Mouse (Mus musculus) kidney, adult 9 months (tissue): ENCODE data around the gene Slc39a11.
"Not testable (repeated sequence)": the region's sequence is repeated elsewhere in the genome, so short reads cannot be mapped to it uniquely, and the experiment has no call there.

ENCODE experiments used
- DNase-seq: peaks from one replicate; pipeline ENCODE4 v3.0.0; 2022

The Slc39a11 gene

DNA sequence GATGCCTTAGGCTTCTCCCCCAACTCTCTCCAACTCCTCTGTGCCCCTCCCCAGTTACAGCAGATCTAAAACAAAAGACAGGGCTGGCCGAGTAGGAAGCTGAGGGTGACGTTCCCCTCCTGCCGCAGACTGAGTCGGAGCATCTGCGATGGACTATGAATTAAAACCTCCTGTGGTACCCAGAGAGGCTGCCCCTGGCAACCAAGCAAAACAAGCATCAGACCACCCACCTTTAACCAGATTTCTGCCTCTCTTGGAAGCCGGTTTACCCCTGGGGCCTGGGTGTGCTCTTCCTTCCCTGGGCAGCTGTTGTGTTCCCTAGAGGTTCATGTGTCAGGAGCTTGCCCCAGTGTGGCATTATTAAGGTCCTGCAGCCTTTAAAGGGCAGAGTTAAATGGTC, 63.5 kb downstream of the Slc39a11 start:
- no peak for DNase-seq

DNA sequence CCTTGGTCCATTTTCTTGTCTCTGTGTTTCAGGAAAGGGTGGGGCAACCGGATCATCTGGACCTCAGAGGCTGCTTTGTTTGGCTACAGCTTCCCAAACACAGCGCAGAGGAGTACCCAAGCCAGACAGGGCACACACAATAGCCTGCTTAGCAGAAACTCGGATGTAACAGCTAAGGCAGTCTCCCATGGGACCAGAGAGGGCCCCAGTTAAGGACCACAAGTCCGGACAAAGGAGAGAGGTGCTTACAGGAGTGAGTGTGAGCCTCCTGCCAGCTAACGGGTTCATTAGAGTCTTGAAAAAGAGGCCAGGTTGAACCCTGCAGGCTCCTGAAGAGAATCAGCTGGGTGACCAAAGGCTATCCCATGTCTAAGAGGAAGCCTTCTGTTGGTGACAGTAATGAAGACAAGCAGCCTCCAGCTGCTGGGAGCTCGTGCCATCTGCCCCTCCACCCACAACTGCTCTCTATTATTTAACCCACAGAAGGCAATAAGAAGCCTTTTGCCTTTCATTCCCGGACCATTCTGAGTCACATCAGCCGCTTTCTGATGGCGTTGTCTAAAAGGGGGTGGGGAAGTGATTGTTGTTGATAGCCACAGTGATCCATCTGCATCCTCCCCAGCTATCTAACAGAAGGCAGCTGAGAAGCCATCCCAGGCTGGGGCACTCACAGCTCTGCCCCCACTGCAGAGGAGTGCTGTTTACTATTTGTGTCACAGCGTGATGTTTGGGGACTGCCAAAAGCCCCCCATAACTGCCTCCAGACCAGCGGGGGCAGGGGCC, 65.8 kb downstream of the Slc39a11 start:
- no peak for DNase-seq

DNA sequence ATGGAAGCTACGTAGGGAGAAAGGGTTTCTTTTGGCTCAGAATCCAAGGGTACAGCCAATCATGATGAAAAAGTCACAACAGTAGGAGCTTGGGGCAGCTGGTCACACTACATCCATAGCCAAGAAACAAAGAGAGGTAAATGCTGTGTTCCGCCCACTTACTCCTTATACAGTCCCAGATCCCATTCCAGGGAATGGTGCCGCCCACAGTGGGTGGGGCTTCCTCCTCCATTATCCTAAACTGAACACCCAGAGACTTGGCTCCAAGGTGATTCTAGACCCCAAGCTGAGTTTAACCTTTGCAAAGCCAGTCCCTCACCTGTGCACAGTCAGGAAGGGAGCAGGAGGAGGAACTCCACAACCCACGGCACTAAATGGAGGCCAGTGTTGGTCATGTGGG, 72.7 kb downstream of the Slc39a11 start:
- no peak for DNase-seq

DNA sequence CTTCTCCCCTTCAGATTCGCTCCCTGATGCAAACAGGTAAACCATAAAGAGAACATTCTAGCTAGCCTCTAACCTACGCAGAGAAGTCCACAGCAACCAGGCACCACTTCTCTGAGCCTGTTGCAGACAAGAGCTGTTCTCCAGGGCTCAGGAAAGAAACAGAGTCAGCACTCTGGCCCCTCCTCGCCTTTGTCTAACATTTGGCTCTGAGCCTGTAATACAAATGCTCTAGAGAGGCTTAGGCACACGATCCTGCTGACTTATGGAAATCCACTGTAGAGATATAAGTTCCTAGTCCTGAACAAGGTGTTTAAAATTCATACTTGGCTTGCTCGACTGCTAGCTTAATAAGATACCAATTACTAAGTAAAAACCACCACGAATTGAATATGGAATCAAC, 77.2 kb downstream of the Slc39a11 start:
- no peak for DNase-seq

DNA sequence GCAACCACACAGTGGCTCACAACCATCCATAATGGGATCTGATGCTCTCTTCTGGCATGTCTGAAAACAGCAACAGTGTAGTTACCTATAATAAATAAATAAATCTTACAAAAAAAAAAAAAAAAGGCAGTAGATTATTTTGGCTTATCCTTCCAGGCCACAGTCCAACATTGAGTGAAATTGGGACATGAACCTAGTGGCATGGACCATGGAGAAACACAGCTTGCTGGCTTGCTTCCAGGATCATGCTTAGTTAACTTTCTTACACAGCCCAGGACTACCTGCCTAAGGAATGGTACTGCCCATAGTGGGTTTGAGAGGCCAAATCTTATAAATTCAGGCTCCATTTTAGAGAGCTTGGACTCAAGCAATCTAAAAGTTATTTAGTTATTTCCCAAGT, 78.3 kb downstream of the Slc39a11 start:
- no peak for DNase-seq

DNA sequence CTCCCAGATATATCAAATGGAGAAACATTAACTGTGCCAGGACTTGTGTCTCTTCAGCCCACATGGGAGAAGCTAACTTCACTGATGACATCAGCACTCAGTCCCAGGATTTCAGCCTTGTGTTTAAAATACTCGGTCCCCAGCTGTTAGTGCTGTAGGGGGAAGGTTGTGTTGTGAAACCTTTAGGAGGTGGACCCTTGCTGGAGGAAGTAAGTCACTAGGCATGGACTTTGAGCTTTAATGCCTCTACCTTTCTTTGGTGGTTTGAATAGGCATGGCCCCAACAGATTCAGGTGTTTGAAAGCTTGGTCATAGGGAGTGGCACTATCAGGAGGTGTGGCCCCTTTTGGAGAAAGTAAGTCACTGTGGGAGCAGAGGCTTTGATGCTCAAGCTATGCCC, 80.9 kb downstream of the Slc39a11 start:
- DNase-seq, result no peak

DNA sequence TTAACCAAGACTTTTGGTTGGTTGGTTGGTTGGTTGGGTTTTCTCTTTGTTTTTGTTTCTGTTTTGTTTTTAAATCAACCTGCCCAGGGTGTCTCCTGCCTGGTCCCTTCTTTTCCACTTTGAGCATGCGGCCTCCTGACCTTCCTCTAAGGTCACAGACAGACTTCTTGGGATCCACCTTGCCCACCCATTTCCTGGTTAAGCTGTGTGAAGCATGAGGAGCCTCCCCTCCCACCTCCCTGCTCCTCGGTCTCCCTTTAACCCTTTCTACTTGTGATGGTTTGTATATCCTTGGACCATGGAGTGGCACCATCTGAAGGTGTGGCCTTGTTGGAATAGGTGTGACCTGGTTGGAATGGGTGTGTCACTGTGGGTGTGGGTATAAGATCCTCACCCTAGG, 82.0 kb downstream of the Slc39a11 start:
- DNase-seq, result not testable (repeated sequence)

DNA sequence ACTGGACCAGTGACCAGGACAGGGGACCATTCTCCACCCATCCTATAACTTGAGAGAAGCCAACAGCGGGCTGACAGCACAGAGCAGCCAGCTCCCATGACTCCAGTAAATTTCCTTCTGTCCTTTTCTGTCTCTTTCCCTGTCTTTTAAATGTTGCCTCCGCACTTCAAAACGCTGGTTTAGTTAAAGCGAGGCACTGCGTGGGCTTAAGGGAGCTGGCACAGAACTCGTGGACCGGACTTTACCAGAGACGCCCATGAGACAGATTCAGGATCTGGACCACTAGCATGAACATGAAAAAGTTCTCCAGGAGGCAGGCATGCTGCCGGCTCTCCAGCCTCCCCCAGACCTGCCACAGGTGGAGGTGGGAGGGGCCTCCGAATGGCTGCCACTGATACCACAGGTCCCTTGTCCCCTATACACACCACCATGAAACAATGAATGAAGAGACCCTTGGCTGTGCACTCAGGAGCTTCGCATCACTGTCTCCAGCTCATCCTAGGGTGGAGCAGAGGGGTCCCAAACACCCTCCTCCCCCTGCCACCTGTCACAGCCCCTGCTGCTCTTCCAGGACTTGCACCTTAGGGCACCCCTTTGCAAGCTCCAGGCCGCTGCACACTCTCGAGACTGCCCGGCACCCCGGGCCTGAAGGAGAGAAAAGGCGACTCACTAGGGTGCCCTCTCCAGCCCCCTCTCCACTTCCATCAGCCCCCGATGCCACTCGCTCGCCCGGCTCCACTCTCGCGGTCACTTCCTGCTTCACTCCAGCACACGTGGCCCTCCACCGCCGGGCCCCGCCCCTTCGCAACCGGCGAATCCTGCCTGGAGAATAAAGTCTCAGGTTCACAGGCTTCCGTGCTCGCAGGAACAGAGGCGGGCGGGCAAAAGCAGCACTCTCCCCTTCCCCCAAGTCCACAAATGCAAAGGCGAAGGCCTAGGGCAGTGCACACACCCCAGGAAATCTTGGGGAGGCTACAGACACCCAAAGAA, 84.6 kb downstream of the Slc39a11 start:
- peak; percentile 82 for DNase-seq

DNA sequence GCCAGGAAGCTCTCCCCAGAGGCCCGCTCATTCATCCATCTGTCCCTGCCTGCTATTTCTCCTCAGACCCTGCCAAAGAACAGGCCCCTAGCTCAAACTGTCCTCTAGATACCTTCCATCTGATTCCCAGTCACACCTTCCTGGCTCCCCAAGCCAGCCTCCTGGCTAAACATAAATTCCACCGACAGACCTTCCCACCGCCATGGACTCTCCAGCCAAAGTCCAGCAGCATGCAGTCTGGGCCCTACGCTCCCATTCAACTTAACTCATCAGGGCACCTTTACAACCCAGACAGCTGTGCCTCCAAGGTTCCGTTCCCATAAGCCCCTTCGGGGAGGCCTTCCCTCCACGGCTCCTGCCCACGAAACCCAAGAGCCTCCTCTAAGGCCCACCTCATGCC, 87.6 kb downstream of the Slc39a11 start:
- DNase-seq, result peak; percentile 63

DNA sequence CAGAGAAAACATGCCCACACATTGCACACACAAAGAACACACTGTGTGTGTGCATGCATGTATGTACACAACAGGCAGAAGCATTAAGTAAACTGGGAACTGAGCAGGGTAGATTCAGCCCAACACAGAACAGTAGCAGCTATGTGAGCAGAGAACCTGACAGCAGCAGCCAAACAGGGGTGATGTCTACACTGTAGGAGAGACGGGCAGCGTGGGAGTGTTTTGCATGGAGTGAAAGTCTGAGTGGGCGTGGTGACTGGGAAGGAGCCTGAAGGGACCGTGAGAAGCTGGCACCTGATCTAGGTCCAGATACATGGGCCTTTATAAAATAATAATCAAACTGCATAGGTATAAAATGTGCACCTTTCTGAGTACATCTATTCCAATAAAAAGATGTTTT, 89.7 kb downstream of the Slc39a11 start:
- no peak for DNase-seq

DNA sequence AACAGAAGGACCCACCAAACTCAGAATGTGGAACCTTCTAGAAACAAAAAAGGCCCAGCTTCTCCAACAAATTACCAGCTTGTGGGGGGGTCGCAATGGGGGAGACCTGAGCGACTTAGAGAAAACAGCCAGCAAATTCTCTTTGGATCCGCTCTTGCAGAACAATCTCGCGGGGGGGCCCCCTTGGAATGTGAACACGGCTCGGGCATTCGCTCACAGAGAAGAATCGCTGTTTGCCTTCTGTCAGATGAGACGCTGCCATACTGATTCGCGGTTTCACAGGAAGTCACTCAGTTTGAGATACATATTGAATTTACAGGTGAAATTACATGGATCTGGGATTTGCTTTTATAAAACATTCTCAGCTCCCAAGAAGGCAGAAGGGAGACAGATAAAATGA, 91.4 kb downstream of the Slc39a11 start:
- DNase-seq, result no peak

DNA sequence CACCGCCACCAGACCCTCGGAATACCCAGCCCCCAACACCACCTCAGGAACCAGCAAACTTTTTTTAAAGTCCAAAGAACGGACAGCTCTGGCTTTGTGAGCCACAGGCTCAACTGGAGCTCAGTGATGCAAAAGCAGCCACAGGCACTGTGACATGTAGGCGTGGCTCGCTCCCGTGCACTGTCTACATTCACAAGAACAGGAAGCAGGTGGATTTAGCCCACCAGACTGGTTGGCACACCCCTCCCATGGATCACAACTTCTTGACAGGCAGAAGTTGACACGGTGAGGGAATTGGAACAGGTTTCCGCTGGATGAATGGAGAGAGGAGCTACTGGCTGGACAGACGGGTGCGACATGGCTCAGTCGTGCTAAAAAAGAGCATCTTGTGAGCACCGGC, 93.7 kb downstream of the Slc39a11 start:
- no peak for DNase-seq

DNA sequence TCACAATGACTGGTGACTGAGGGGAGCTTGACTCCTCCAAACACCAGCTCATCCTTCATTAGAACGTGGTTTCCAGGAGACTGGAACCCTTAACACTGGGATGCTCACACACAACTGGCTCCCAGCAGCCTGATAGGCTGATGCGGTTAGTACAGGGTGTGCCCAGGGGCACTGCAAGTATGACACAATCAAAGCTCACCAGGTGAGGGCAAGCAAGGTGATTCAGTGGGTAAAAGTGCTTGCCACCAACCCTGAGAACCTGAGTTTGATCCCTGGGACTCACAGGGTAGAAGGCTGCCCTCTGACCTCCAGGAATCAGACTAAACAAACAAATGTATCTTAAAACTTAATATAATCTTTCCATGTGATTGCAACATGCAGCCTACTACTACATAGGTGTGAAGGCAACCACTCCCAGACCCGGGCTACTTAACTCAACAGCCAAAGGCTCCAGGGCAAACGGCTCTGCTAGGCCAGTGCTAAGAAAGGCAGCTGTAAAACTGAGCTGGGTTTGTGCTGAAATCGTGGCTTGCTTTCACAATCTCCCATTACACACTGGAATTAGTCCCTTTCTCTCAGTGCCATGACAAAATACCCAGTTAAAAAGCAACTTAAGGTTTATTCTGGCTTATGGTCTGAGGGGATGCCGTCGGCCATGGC, 95.0 kb downstream of the Slc39a11 start:
- no peak for DNase-seq

DNA sequence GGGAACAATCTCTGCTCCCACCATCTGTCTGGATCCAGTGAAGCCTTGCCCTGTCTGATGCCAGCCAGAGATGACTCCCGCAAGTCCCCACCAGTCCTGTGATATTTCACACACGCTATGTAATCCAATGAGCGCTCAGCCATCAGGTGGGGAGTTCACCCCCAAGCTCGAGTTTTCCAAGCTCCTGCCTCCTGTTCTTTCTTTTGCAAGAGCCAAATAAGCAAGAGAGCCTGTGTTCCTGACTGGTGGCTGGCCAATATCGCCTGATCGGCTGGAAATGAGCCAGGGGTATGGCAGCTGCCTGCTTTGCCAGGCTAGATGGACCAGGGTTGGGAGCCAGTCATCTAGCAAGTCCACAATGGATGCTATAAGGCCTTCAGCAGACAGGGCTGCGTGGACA, 95.7 kb downstream of the Slc39a11 start:
- DNase-seq, result no peak

DNA sequence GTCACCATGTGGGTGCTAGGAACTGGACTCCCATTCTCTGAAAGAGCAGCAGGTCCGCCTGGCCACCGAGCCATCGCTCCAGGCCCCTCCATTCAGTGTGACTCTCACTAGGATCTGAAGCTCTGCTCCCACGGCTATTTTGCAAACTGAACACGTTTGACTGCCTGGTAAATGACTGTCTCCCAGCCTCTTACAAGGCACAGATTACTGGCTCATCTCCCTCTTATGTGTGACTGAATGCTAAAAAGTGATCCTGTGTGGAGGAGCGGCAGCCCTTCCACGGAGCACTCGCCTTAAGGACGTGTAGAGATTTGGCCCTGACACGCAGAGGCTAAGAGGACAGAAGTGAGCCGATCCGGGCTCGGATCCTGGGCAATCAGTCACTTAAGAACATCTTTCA, 96.3 kb downstream of the Slc39a11 start:
- no peak for DNase-seq

DNA sequence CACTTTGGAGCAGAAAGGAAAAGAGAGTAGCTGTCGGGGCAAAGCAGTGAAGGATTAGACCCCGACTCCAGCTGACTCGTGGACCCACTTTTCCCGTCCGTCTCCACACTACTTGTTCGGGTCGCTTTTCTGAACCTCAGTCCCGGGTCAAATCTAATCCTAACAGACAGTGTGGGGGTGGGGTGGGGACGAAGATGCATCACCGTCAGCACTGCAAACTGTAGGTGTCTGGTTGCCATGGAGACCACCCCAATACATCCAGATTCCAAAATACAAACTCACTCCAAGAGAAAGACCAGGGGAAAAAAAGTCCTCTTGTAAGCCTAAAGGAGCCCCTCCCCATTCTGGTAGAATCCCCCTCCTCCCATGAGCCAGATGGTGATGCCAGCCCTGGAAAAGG, 97.3 kb downstream of the Slc39a11 start:
- no peak for DNase-seq

DNA sequence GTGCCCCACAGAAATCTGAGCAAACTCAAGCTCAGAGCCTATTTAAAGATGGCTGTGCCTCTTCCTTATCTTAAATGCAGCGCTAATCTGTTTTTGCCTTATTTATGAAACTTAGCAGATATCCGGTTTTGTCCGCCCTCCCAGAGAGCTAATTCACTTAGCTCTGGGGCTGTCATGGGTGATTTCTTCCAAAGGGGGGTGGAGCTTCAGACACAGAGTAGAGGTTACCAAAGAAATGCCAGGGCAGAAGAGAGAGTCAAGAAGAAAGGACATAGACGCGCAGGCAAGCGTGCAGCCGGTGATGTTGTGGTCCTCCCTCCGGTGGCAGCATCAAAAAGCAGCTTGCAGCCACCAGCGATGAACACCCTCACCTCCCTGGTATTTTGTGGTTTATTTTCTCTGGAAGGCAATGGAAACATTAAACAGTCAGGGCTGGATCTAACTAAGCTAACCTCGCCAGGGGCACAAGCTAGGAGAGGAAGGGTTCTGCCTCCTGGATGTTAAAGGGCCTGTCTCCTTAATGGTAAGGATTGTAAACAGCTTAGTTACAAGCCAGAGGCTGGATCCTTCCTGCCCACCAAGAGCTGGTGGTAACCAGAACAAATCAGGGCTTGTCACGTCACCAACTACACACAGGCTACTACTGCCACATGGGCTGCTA, 103.5 kb downstream of the Slc39a11 start:
- DNase-seq, result peak; percentile 48

DNA sequence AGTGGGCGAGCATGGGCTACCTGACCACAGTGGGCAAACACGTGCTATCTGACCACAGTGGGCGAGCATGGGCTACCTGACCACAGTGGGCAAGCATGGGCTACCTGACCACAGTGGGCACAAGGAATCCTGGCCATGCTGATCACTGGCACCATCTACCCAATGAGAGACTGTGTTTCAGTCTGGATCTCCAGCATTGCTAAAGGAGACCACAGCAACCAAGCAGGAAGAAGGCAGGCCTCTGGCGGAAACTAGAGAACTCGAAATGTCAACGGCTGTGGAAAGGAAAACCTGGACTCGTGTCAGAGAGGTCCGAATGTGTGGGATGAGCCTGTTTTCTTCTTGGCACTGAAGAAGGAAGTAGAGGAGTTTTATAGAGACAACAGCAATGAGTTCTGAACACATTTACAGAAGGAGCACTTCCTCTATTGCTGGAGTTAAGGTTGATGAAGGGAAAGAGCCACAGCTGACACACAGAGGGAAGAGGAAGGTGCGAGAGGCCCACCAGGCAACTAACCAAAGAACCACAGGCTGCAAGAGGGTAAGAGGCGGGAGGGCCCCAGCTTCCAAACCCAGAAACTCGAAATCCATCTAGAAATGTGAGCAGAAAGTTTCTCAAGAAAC, 105.8 kb downstream of the Slc39a11 start:
- no peak for DNase-seq

DNA sequence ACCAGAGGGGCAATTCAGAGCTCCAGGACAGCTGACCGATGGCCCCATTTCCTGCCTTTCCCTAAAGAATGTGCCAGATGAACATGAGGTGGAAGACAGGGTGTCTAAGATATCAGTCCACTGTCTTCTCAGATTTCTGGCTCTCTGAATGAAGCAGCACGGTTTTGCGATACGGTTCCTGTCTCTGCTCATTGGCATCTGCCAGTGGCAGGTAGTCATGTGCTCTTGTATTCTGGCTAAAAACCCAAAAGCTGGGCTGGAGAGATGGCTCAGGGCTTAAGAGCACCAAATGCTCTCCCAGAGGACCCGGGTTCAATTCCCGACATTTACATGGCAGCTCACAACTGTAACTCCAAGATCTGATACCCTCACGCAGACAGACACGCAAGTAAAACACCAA, 108.8 kb downstream of the Slc39a11 start:
- DNase-seq, result no peak

DNA sequence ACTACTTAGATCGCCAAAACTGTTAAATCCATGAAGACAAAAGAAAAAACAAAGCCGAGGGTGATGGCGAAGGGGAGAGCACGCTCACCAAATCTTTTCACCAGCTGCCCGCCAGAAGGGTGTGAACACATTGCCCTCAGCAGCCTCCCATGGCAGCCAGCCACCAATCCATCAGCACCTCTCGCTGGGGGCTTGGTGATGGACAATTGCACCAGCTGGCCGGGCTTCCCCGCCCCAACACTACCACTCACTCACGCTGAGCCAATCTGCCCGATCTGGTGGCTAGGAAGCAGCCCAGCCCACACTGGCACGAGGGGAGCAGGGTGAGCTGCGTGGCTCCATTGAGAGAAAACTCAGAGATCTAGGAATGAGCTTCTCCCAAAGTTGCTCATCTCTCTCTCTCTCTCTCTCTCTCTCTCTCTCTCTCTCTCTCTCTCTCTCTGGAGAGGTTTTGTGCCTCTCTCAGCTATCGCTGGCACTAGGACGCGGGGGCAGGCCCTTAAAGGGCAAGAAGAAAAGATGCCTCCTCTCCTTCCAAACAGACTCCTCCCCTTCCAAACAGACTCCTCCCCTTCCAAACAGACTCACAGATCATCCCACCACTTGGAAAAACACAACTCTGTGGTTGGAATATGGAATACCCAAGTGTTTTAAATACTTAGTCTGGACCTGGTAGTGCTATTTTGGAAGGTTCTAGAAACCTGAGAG, 110.2 kb downstream of the Slc39a11 start:
- no peak for DNase-seq

DNA sequence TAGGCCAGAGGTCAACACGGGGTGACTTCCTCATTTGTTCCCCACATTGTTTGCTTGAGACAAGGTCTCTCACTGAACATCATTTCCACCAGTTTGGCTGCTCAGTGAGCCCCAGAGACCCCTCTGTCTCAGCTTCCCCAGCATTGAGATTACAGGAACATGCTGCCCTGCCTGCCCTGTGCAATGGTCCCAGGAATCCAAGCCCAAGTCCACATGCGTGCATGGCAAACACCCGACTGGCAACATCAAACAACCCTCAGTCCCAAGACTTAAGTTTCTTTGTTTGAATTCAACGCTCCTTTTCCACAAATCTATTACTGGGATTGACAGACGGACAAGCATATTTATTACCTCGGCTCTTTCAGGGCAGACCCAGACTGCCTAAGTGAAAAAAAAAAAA, 110.8 kb downstream of the Slc39a11 start:
- no peak for DNase-seq

DNA sequence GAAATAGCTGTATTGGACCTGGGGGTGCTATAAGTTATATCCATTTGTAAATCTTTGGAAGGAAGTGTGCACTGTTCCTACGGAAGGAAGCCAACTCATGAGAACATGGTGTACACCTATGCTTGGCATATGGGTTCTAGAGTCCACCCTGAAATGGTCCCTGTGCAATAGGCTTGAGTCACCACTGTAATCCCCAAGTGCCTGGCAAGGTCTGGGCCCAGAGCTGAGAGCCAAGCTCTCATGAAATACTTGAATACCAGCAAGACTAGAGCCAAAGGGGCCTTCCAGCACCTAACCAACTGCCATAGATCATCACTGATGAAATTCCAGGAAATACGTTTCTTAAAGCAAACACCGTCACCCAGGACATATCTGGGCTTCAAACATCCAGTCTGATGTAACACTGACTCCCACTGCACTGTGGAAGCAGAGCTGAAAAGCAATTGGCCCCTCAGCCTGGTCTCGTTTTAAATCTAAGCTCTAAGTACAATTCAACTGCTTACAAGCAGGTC, 111.4 kb downstream of the Slc39a11 start:
- no peak for DNase-seq
